Mouse (Mus musculus) midbrain, embryonic 15.5 days (tissue): ENCODE data around the gene Serp1. TPM values are rescaled to one million over a fixed set of nuclear protein-coding genes. Genes with fewer than 3 reads are reported as not detected.

Experiments used
- ATAC-seq: fragments of 200-750 bp; cut with Nextera tagmentation; replicated peaks from 2 replicates; pipeline ENCODE4 v1.8.0; 2017; ENCODE audit warnings: moderate TSS enrichment
- H3K27ac ChIP-seq: fragments of 300-500 bp; sonication (generic); 2 replicates; pipeline ENCODE4 v1.5.1; 2015; ENCODE audit warnings: mild to moderate bottlenecking, inconsistent platforms
- H3K27me3 ChIP-seq: fragments of 300-500 bp; sonication (generic); replicated peaks from 2 replicates; pipeline ENCODE4 v1.6.1; 2015; ENCODE audit warnings: inconsistent platforms
- H3K36me3 ChIP-seq: fragments of 300-500 bp; sonication (generic); replicated peaks from 2 replicates; pipeline ENCODE4 v1.6.1; 2015; ENCODE audit warnings: inconsistent platforms
- H3K4me1 ChIP-seq: fragments of 300-500 bp; sonication (generic); 2 replicates; pipeline ENCODE4 v1.6.1; 2015; ENCODE audit warnings: inconsistent platforms
- H3K4me2 ChIP-seq: fragments of 300-500 bp; sonication (generic); 2 replicates; pipeline ENCODE4 v1.6.1; 2015; ENCODE audit warnings: inconsistent platforms, mild to moderate bottlenecking, moderate library complexity
- H3K4me3 ChIP-seq: fragments of 300-500 bp; sonication (generic); 2 replicates; pipeline ENCODE4 v1.5.1; 2015; ENCODE audit warnings: mild to moderate bottlenecking, inconsistent platforms
- H3K9ac ChIP-seq: fragments of 300-500 bp; sonication (generic); 2 replicates; pipeline ENCODE4 v1.6.1; 2015; ENCODE audit warnings: mild to moderate bottlenecking, inconsistent platforms
- H3K9me3 ChIP-seq: fragments of 300-500 bp; sonication (generic); 2 replicates; pipeline ENCODE4 v1.6.1; 2016; ENCODE audit warnings: inconsistent platforms
- WGBS: fragments of 180-500 bp; shearing (Covaris S2); methylation state at CpG from one replicate; pipeline ENCODE4 v1.1.7; 2015; ENCODE audit warnings: mixed read lengths; 5-methylcytosine and 5-hydroxymethylcytosine counted together
- polyA plus RNA-seq: library from polyadenylated mRNA; unstranded; fragments of >200 nt; fragmentation: Nextera tagmentation; extraction: Ambion mirVana; gene quantifications from 2 replicates; pipeline ENCODE4 v1.2.1, GENCODE M21; 2015

Serp1 gene
- polyA plus RNA-seq, 1 experiment from 2014 or later = 52.3 TPM

DNA sequence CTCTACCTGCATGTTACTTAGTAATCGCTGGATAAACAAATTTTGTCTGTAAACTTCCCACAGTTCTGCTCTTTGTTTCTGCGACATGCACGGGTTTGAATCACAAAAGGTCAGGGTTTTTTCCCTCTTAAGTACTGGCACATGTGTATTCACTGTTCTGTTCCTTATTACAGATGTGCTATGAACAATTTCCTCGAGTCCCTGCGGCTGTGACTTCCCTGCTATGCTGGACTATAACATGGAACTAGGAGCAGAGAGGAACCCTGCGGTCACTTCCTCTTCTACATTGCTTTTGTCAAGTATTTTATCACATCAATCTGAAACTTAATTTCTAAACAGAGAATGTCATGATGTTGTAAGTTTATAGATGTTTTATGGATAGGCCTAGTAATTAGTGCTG lies 5.4 kb downstream of the Serp1 start:
- no peak overlapping the region for H3K27ac ChIP-seq
- H3K9ac ChIP-seq = no peak overlapping the region
- 89% methylated on average over 6 of the region's 6 CpGs for WGBS
- H3K36me3 ChIP-seq = peaks cover 13% of the 10 kb centered on the region
- no peak for ATAC-seq
- no peak overlapping the region for H3K4me2 ChIP-seq
- no peak overlapping the region for H3K4me3 ChIP-seq
- H3K4me1 ChIP-seq = peaks cover 12% of the 10 kb centered on the region
- no peaks in the 10 kb centered on the region for H3K27me3 ChIP-seq
- no peaks in the 10 kb centered on the region for H3K9me3 ChIP-seq

DNA sequence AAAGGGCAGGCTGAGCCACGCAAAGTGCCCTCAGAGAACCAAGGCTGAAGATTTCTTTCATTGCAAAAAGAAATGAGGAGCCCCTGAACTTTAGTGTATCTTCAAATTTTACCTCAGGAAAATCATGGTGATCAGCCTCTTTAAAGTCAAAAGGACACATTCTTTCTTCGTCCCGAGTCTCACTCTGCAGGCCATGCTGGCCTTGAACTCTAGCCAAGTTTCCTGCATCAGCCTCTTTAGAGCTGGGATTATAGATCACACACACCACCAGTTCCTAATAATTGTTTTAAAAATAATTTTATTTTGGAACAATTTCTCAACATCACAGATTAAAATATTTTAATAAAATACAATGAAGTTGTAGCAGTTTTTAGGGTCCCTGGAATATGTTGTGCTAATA lies 6.2 kb downstream of the Serp1 start:
- WGBS = 73% methylated on average over 3 of the region's 3 CpGs
- no peaks in the 10 kb centered on the region for H3K9me3 ChIP-seq
- ATAC-seq = no peak
- no peak overlapping the region for H3K27ac ChIP-seq
- peaks cover 8% of the 10 kb centered on the region for H3K4me1 ChIP-seq
- no peak overlapping the region for H3K4me3 ChIP-seq
- H3K27me3 ChIP-seq = no peaks in the 10 kb centered on the region
- H3K4me2 ChIP-seq = no peak overlapping the region
- peaks cover 13% of the 10 kb centered on the region for H3K36me3 ChIP-seq
- H3K9ac ChIP-seq = no peak overlapping the region

DNA sequence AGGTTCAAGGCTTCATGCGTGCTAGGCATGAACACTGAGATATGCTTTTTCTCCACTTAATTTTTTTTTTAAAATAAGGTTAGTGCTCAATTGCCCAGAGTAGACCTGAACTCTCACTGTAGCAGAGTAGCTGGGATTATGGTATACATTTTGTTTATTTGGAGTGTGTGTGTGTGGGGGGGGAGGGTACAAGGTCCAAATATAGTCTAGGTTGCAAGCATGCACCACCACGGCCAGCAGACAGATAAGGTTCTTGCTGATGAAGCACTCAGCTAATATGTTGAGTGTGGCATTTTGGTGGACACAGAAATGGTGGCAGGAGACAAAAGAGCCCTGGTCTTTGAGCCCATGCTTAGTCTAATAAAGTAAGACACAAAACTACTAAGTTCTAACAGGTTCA lies 6.7 kb downstream of the Serp1 start:
- Histone ChIP-seq H3K27ac (no peak overlapping the region), H3K36me3 (peaks cover 13% of the 10 kb centered on the region), H3K4me2 (no peak overlapping the region), H3K4me3 (no peak overlapping the region), H3K4me1 (peaks cover 2% of the 10 kb centered on the region), H3K9me3 (no peaks in the 10 kb centered on the region), H3K9ac (no peak overlapping the region), H3K27me3 (no peaks in the 10 kb centered on the region)
- ATAC-seq = no peak
- 94% methylated on average over 2 of the region's 2 CpGs for WGBS

DNA sequence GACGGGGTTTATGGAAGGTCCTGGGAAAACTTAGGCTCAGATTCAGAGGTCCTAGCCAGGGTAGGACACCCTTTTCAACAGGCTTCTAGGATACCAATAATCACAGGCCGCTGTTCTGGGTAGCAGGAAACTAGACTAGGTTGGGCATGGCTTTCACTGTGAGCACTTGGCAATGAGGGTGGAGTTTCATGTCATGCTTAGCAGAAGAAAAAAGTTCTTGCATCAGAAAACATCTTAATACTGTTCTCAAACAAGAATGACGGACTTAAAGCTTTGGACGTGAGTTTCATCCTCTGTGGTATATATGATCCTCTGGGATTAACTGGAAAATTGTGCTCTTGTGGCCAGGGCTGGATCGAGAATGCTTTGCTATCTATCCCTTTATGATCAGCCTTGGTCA lies 7.9 kb downstream of the Serp1 start:
- 83% methylated on average over 5 of the region's 5 CpGs for WGBS
- no peak for ATAC-seq
- no peaks in the 10 kb centered on the region for H3K27me3 ChIP-seq
- H3K4me1 ChIP-seq = no peaks in the 10 kb centered on the region
- H3K4me3 ChIP-seq = no peak overlapping the region
- no peaks in the 10 kb centered on the region for H3K9me3 ChIP-seq
- H3K9ac ChIP-seq = no peak overlapping the region
- H3K36me3 ChIP-seq = peaks cover 9% of the 10 kb centered on the region
- no peak overlapping the region for H3K27ac ChIP-seq
- no peak overlapping the region for H3K4me2 ChIP-seq

DNA sequence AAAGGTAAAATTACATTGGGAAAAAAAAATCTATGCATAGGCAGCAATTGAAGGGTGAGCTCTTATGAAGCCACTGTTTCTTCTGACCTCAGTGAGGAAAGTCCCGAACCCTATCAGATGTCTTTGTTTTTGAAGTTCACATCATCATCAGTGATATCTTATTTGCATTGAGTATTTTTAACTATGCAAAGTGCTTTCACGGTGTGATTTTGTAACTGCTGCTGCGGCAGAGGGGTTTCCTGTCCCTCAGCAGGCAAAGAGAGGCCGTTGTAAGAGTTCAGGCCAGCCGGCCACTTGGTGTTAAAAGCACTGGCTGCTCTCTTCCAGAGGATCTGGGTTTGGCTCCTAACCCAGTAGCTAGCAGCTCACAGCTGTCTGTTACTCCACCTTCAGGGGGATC lies 8.4 kb downstream of the Serp1 start:
- 78% methylated on average over 5 of the region's 5 CpGs for WGBS
- Histone ChIP-seq H3K9ac (no peak overlapping the region), H3K4me3 (no peak overlapping the region), H3K36me3 (peaks cover 6% of the 10 kb centered on the region), H3K4me1 (no peaks in the 10 kb centered on the region), H3K4me2 (no peak overlapping the region), H3K27me3 (no peaks in the 10 kb centered on the region), H3K27ac (no peak overlapping the region), H3K9me3 (no peaks in the 10 kb centered on the region)
- no peak for ATAC-seq

DNA sequence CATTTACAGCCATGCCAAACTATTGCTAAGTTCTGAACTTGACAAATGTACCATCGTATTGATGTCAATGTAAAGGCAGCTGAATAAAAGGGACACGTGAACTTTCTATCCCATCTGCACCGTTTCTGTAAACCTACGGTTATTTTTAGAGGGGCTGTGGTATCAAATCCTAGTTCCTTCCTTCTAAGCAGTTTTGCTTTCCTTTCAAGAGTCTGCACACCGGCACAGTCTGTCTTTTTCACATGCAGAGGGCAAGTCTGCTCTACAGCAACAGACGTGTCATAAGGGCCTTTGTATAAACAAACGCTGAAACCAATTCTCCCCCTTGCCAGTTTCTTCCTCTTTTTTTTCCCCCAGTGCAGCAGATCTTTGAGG lies 9.1 kb downstream of the Serp1 start:
- Histone ChIP-seq H3K4me2 (no peak overlapping the region), H3K9me3 (no peaks in the 10 kb centered on the region), H3K4me3 (no peak overlapping the region), H3K9ac (no peak overlapping the region), H3K36me3 (peaks cover 5% of the 10 kb centered on the region), H3K27ac (no peak overlapping the region), H3K4me1 (no peaks in the 10 kb centered on the region), H3K27me3 (no peaks in the 10 kb centered on the region)
- ATAC-seq = no peak
- 85% methylated on average over 7 of the region's 7 CpGs for WGBS

DNA sequence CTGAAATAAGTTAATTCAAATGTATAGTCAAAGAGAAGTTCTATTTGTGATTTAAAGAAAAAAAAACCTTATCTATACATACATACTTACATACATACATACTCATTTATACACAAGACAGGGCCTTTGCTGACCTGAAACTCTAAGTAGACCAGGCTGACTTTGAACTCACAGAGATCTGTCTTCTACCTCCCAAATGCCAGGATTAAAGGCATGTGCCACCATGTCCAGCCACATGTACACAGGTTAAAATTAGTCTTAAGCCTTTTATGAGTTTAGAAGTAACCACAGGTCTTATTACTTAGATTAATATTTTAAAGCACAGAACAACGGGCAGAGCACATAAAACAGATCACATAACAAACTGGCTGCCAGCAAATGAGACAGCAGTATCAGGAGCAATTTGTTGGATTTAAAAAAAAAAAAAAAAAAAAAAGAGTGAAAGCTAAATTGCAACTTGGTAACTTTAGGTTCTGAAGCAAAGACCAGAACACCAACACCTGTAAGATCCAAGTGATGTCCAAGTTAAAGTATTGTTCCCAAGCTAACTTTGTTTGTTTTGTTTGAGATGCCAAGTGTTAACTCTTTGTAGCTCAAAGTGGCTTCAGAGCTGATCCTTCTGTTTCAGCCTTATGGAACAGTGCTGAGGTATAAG lies 9.6 kb downstream of the Serp1 start:
- Histone ChIP-seq H3K4me1 (no peaks in the 10 kb centered on the region), H3K9me3 (no peaks in the 10 kb centered on the region), H3K4me3 (no peak overlapping the region), H3K27me3 (no peaks in the 10 kb centered on the region), H3K27ac (no peak overlapping the region), H3K9ac (no peak overlapping the region), H3K4me2 (no peak overlapping the region), H3K36me3 (no peaks in the 10 kb centered on the region)
- ATAC-seq = no peak
- WGBS = 94% methylated on average over 1 of the region's 1 CpGs

DNA sequence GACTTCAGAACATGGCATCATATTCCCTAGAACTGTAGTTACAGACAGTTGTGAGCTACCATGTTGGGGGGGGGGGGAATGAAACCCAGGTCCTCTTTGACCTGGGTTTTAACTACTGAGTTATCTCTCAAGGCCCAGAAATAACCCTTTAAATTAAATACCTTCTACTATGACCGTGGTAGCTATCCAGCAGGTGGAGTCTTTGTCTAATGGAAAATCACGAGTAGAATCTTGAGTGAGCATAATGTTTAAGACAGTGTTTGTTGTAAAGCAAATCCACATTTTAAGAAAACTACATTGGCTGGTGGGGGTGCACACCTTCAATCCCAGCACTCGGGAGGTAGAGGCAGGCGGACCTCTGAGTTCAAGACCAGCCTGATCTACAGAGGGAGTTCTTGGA lies 12.2 kb downstream of the Serp1 start:
- 88% methylated on average over 4 of the region's 4 CpGs for WGBS
- H3K4me1 ChIP-seq = no peaks in the 10 kb centered on the region
- no peak overlapping the region for H3K4me3 ChIP-seq
- no peaks in the 10 kb centered on the region for H3K9me3 ChIP-seq
- H3K27ac ChIP-seq = no peak overlapping the region
- H3K36me3 ChIP-seq = no peaks in the 10 kb centered on the region
- no peak for ATAC-seq
- no peaks in the 10 kb centered on the region for H3K27me3 ChIP-seq
- no peak overlapping the region for H3K4me2 ChIP-seq
- no peak overlapping the region for H3K9ac ChIP-seq

DNA sequence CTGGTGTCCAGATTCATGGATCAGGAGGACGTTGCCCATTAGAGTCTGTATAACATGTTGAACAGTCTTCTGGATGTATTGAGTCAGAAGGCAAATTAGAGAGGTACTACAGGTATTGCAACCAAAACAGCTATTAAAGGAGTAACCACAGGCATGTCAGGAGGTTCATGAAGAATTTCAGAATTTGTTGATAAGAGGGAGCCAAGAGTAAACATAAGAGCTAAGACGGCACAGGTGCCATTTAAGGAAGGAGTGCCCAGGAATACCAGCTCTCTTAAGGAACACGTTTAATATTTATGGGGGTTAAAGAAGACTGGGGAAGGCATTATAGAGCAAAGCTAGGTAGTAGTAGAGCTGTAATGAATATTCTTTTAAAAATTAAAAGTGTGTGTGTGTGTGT lies 13.0 kb downstream of the Serp1 start:
- Histone ChIP-seq H3K9ac (no peak overlapping the region), H3K27ac (no peak overlapping the region), H3K4me2 (no peak overlapping the region), H3K27me3 (no peaks in the 10 kb centered on the region), H3K36me3 (no peaks in the 10 kb centered on the region), H3K9me3 (no peaks in the 10 kb centered on the region), H3K4me3 (no peak overlapping the region), H3K4me1 (no peaks in the 10 kb centered on the region)
- WGBS = 83% methylated on average over 3 of the region's 3 CpGs
- no peak for ATAC-seq

DNA sequence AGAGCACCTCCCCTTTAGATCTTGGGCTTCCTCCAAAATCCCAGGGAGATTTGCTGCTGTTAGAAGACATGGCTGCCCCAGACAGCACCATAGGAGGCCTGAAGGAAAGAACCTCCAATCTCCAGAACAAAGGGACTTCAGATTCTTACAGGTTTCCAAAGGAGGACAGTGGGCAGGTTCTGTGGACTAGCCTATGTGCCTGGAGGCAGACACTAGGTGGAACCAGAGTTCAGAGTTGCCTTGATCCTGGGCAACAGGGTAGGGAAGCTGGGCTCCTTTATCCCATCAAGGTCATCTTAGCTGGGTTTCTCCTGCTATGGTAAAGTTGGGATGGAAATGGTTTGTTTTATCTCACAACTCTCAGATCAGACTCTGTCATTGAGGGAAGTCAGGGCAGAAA lies 14.1 kb downstream of the Serp1 start:
- no peak overlapping the region for H3K4me3 ChIP-seq
- H3K4me2 ChIP-seq = no peak overlapping the region
- no peak overlapping the region for H3K27ac ChIP-seq
- H3K9ac ChIP-seq = no peak overlapping the region
- H3K9me3 ChIP-seq = no peaks in the 10 kb centered on the region
- no peaks in the 10 kb centered on the region for H3K36me3 ChIP-seq
- no peaks in the 10 kb centered on the region for H3K27me3 ChIP-seq
- no peaks in the 10 kb centered on the region for H3K4me1 ChIP-seq
- no peak for ATAC-seq

DNA sequence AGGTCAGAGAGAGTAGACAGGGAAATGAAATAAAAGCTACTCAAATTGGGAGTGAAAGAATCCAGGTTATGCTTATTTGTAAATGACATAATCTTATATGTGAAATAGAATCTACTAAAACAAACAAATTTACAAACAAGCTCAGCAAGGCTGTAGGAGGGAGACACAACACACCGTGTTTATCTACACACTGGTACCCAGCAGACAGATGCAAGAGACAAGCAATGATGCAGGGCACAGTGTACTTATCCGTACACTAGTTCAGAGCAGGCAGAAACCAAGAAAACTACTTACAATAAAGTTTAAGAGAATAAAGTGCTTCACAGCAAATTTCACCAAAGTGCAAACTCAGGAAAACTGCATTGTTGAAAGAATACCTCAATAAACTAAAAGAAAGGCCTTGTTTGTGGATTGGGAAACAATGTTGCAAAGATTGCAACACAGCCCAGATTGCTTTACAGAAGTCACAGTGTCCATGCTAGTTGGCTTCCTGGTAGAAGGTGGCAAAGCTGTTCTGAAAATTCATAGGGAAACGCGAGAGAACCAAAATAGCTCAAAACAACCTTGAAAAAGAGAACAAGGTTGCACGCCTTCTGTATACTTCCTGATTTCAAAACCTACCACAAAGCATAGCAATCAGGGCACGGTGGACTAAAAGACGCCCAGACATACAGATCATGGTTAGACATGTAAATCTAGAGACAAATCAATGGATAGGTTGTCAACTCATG lies 17.5 kb downstream of the Serp1 start:
- H3K9ac ChIP-seq = no peak overlapping the region
- 92% methylated on average over 7 of the region's 7 CpGs for WGBS
- no peak overlapping the region for H3K4me2 ChIP-seq
- H3K9me3 ChIP-seq = no peaks in the 10 kb centered on the region
- ATAC-seq = no peak
- H3K27ac ChIP-seq = no peak overlapping the region
- H3K27me3 ChIP-seq = no peaks in the 10 kb centered on the region
- H3K4me3 ChIP-seq = no peak overlapping the region
- no peaks in the 10 kb centered on the region for H3K4me1 ChIP-seq
- no peaks in the 10 kb centered on the region for H3K36me3 ChIP-seq

DNA sequence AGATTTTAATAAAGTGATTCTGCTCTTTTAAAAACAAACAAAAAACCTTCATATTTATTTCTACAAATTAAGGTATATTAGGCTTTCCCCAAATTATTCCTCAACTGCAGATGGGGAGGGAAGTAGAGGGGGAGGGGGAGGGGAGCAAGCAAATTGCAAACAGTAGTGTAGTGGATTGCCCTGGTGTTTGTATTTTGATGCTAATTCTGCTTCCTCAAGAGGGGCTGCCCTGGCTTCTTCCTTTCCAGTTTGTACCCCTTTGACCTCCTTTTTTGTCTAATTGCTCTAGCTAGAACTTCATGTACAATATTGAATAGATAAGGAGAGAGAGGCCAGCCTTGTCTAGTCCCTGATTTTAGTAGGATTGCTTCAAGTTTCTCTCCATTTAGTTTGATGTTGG lies 21.0 kb downstream of the Serp1 start:
- no peak for ATAC-seq
- Histone ChIP-seq H3K27me3 (no peaks in the 10 kb centered on the region), H3K27ac (no peak overlapping the region), H3K4me2 (no peak overlapping the region), H3K36me3 (no peaks in the 10 kb centered on the region), H3K9ac (no peak overlapping the region), H3K9me3 (no peaks in the 10 kb centered on the region), H3K4me3 (no peak overlapping the region), H3K4me1 (no peaks in the 10 kb centered on the region)

DNA sequence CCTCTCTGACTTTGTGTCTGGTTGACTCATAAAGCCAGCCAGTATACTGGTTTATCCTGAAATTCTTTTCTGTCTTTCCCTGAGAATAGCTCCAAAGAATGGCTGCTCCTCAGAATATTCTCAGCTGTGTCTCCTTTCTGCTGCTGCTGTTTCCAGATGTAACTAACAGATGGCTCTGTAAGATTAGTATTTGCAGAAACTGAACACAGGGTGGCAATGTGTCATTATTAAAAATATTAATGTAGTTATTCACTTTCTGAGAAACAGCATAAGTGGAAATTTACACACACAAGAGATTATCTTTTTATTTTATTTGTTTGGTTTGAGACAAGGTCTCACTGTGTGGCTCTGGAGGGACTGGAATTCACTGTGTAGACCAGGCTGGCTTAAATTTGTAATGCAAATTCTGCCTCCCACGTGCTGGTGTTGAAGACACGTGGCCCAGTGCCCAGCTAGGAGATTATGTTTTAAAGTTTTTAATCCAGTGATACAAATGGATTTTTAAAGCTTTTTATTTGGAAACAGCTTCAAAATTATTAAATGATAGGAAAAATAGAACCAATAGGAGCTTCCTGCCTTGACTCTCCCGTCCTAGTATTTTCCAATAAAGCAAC lies 21.9 kb downstream of the Serp1 start:
- Histone ChIP-seq H3K27ac (no peak overlapping the region), H3K36me3 (no peaks in the 10 kb centered on the region), H3K27me3 (no peaks in the 10 kb centered on the region), H3K4me3 (no peak overlapping the region), H3K9me3 (no peaks in the 10 kb centered on the region), H3K4me2 (no peak overlapping the region), H3K4me1 (no peaks in the 10 kb centered on the region), H3K9ac (no peak overlapping the region)
- WGBS = 32% methylated on average over 3 of the region's 3 CpGs
- no peak for ATAC-seq
